Mouse (Mus musculus) cortical plate, adult 2 months (tissue): ENCODE measurements around the gene Cxcr5.

ENCODE experiments used
- CTCF ChIP-seq: fragments of 200-500 bp; IDR thresholded peaks from 2 replicates; pipeline ENCODE4 v1.5.1; 2011; ENCODE audit warnings: mild to moderate bottlenecking, control low read depth, low read length; ENCODE audit not compliant: insufficient read depth; ENCODE audit errors: extremely low read depth
- POLR2A ChIP-seq: fragments of 200-500 bp; IDR thresholded peaks from 2 replicates; pipeline ENCODE4 v1.6.1; 2011; ENCODE audit warnings: mild to moderate bottlenecking, low read length, control low read depth; ENCODE audit not compliant: insufficient read depth; ENCODE audit errors: extremely low read depth

DNA sequence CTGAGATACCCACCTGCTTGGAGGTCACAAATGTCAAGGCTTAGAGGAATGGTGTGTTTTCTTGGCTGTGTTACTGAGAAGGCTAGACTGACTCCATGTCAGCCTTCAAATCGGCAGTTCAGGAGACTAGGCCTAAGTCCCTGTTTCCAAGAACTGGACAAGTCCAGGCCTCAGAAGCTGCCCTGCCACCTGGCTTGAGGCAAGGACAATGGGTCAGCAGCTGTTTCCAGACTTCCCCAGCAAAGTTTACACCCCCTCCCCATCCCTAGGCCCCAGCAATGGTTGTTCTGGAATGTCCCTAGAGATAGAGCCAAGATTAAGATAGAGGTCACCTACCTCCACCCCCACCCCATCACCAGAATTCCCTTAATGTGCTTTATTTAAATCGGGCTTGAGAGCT is 36.1 kb upstream of the Cxcr5 start:
- TF ChIP-seq CTCF, result no peak
- TF ChIP-seq POLR2A, result no peak
